Mouse (Mus musculus) common myeloid progenitor, adult 5-6 weeks (primary cell): ENCODE measurements at regions not wholly inside any gene's neighbourhood (a gene's known extent, or its start where the extent isn't known, plus 50 kb on each side); places are given as distances from the start of the nearest gene placed in this dataset.
A peak's percentile ranks its signal among the peaks of the same experiment; 100 is the strongest.
"Not testable (repeated sequence)": the region's sequence is repeated elsewhere in the genome, so short reads cannot be mapped to it uniquely, and the experiment has no call there.

Source experiments
- ATAC-seq: replicated peaks from 2 replicates; pipeline ENCODE4 v1.8.0; 2016; ENCODE audit warnings: low read depth, mild to moderate bottlenecking, moderate TSS enrichment, inconsistent platforms; ENCODE audit not compliant: poor library complexity, severe bottlenecking

DNA sequence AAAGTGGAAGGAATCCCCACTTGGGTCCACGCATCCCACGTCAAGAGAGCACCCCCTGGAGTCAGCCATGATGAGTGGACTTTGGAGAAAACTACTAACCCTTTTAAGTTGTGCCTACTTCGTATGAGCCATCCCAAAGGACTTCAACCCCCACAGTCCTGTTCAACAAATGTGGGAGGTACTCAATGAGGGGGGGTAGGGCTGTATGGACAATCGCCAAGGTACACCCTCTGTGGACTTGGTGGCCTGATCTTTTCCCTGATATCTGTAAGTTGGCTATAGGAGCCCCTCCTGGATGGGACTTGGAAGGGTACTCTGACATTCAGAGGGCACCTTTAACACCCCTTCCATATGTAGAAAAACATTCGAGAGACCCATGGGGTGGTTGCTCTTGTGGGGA, 256.5 kb upstream of the Olfr161 start:
- ATAC-seq: not testable (repeated sequence)

DNA sequence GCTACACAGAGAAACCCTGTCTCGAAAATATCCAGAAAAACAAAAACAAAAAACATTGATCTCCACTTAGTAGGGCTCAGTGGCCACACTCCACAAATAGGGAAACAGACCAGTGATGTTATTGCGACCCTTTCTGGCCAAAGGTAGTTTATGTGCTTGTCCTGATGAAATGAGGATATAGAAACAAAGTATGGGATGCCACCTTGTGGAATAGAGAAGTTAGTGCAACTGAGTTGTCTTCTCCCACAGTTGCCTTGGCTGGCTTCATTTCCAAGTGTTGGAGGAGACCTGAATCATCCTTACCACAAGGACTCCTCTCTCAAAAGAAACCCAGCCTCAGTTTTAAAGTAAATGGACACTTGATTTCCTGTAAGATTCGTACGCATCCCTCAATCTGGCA, 247.5 kb upstream of the Olfr161 start:
- ATAC-seq: peak; percentile 86

DNA sequence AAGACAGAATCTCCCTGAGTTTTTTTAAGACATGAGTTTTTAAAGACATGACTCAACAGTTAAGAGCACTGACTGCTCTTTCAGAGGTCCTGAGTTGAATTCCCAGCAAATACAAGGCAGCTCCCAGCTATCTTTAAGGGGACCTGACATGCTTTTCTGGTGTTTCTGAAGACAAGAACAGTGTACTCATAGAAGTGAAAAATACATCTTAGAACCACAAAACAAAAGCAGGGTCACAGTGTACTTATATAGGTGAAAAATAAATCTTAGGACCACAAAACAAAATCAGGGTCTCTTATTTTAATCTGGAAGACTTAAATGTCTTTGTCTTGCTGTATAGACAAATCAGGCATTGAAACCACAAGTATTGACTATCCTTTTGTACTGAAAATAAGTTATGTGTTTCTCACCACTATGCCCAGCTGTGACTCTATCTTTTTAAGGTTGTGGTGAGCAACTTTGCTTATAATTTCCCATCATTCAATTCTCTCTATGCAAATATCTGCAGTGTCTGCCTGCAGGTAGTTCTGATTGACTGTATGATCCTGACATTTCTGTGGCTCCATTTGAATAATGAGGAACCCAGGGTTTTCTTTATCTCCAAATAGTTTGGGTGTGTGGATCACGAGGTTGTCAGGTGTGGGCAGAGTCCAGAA, 246.0 kb upstream of the Olfr161 start:
- not testable (repeated sequence) for ATAC-seq

DNA sequence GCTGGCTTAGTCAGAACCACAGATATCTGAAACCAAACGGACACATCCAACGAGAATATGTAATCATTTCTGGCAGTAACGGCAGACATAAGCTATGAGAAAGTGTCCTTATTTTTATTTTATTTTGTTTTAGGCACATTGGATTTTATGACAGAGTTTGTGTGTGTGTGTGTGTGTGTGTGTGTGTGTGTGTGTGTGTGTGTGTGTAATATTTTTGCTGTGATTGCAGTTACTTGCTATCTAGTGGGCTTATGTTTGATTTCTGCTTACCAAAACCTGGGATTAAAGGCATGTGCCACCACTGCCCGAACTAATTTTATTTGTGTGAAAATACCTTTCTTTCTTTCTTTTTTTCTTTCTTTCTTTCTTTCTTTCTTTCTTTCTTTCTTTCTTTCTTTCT, 241.5 kb upstream of the Olfr161 start:
- ATAC-seq: not testable (repeated sequence)

DNA sequence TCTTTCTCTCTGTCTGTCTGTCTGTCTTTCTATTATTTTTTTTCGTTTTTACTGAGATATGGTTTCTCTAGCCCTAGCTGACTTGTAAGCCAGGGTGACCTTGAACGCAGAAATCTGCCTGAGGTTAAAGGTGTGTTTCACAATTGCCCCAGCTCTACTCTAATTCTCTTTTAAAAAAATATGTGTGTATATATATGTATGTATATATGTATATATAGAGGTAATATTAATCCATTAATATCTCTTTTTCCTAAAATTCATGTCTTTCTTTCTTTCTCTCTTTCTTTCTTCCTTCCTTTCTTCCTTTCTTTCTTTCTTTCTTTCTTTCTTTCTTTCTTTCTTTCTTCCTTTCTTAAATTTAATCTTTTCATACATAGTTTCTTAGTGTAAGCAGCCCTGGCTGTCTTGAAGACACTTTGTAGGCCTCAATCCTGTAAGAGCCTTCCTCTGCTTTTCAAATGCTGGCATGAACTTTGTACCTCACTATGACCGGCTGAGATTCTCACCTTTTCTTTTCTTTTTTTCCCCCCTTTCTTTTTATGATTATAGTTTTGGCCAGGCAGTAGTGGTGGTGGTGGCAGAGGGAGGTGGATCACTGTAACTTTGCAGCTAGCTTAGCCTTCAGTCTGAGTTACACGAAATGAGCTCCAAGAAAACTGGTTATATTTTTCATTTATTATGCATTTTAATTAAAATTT, 240.8 kb upstream of the Olfr161 start:
- ATAC-seq: peak; percentile 28; the same call in 1 of the 2 replicates

DNA sequence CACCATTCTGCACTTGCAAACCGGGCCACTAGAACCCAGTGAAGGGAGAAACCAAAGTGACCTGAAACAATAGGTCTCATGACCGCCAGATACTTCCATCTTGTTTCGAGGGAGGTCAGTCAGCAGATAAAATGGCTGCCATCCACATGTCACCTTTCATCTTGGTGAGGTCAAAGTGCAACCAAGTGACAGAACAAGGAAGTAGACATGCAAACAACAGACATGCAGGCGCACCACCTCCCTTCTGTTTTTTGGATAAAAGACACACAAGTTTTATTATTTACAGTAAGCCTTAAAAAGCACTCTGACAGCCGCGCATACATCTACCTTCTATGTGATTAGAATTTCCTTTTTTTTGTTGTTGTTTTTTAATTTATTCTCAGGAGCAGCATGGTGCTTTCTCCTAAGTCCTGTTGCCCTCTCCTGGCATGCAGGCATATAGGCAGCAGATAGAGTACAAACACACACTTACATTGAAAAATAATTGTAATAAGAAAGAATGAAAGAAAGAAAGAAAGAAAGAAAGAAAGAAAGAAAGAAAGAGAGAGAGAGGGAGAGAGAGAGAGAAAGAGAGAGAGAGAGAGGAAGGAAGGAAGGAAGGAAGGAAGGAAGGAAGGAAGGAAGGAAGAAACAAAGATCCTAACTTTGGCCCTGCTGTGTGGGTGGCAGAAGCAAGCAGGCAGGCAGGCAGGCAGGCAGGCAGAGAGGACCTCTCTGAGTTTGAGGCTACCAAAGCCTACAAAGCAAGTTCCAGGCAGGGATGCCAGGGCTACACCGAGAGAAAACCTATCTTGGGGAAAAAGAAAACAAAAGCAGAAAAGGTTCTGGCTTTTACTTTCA, 240.0 kb upstream of the Olfr161 start:
- peak; percentile 89 for ATAC-seq

DNA sequence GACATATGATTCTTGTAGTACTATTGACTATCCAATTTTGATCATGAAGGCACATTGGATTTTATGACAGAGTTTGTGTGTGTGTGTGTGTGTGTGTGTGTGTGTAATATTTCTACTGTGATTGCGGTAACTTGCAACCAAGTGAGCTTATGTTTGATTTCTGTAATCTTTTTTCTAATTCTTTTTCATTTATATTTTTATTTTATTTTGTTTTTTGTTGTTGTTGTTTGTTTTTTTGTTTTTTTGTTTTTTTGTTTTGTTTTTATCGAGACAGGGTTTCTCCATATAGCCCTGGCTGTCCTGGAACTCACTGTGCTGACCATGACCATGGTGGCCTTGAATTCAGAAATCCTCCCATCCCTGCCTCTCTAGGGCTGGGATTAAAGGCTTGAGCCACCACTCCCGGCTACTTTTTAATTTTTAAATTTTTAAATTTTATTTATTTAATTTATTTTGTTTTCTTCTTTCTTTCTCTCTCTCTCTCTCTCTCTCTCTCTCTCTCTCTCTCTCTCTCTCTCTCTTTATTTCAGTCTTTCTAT, 239.3 kb upstream of the Olfr161 start:
- ATAC-seq: not testable (repeated sequence)
